Mouse (Mus musculus) intestine, embryonic 14.5 days (tissue): ENCODE data around the gene Ctsz. TPM values are rescaled to one million over a fixed set of nuclear protein-coding genes. Genes with fewer than 3 reads are reported as not detected.

Experiments
- ATAC-seq: fragments of 200-750 bp; cut with Nextera tagmentation; replicated peaks from 2 replicates; pipeline ENCODE4 v1.8.0; 2017; ENCODE audit warnings: low read depth, moderate number of reproducible peaks, moderate TSS enrichment, moderate library complexity; ENCODE audit not compliant: low FRiP score, low TSS enrichment
- DNase-seq: peaks from one replicate; pipeline ENCODE4 v3.0.0-alpha.2; 2018; ENCODE audit warnings: low spot score
- H3K27ac ChIP-seq: fragments of 300-500 bp; sonication (generic); 2 replicates; pipeline ENCODE4 v1.5.1; 2014; ENCODE audit warnings: low read depth, mild to moderate bottlenecking, control low read depth
- H3K27me3 ChIP-seq: fragments of 300-500 bp; sonication (generic); replicated peaks from 2 replicates; pipeline ENCODE4 v1.6.1; 2014; ENCODE audit warnings: low read length, control low read depth; ENCODE audit not compliant: control insufficient read depth, insufficient read depth
- H3K36me3 ChIP-seq: fragments of 300-500 bp; sonication (generic); 2 replicates; pipeline ENCODE4 v1.6.1; 2014; ENCODE audit warnings: low read length, control low read depth; ENCODE audit not compliant: control insufficient read depth, insufficient read depth
- H3K4me1 ChIP-seq: fragments of 300-500 bp; sonication (generic); replicated peaks from 2 replicates; pipeline ENCODE4 v1.6.1; 2014; ENCODE audit warnings: low read length, control low read depth, mixed read lengths; ENCODE audit not compliant: control insufficient read depth, insufficient read depth
- H3K4me2 ChIP-seq: fragments of 300-500 bp; sonication (generic); 2 replicates; pipeline ENCODE4 v1.6.1; 2014; ENCODE audit warnings: low read length
- H3K4me3 ChIP-seq: fragments of 300-500 bp; sonication (generic); 2 replicates; pipeline ENCODE4 v1.5.1; 2014; ENCODE audit warnings: low read depth, low read length, control low read depth, mixed read lengths
- H3K9ac ChIP-seq: fragments of 300-500 bp; sonication (generic); 2 replicates; pipeline ENCODE4 v1.6.1; 2014; ENCODE audit warnings: mild to moderate bottlenecking, low read length
- H3K9me3 ChIP-seq: fragments of 300-500 bp; sonication (generic); 2 replicates; pipeline ENCODE4 v1.6.1; 2016; ENCODE audit warnings: low read length, control low read depth; ENCODE audit not compliant: control insufficient read depth
- WGBS: fragments of 180-500 bp; shearing (Covaris S2); extraction: QIAGEN DNeasy Blood & Tissue Kit; methylation state at CpG from one replicate; pipeline ENCODE4 v1.1.7; 2014; 5-methylcytosine and 5-hydroxymethylcytosine counted together
- polyA plus RNA-seq: library from polyadenylated mRNA; unstranded; fragments of >200 nt; fragmentation: Nextera tagmentation; extraction: Ambion mirVana; gene quantifications from 2 replicates; pipeline ENCODE4 v1.2.1, GENCODE M21; 2014

Ctsz gene
- polyA plus RNA-seq, 1 experiment from 2014 or later, result 191 TPM

DNA sequence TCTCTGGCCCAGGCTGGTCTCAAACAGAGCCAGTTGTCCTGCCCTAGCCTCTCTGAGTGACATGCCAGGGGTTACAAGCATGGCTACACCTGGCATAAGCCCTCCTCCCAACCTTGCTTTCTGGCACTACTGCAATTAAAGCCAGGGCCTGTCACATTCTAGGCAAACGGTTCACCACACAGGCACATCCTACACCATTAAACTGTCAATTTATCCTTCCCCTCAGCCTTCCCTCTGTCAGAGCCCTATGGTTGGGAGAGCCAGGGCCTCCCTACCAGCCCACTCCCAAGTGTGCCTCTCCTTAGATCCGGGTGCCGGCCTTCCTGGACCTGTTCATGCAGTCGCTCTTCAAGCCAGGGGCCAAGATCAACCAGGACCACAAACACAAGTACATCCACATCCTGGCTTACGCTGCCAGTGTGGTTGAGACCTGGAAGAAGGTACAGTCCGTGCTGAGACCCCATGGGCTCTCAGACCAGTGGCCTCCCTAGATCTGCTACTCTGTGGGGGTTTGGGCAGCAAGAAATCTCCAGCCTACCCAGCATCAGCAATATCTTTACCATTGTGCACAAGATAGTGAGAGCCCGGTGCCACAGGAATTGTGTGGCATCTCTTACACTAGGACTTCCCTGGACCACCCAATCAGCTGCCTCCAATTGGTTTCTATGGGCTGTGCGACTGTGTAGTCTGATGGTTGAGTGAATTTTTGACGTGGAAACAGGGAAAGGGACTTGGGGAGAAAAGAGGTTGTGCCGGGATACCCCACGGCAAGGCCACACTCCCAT lies 14.3 kb downstream of the Ctsz start:
- 88% methylated on average over 11 of the region's 11 CpGs for WGBS
- no peaks in the 10 kb centered on the region for H3K9me3 ChIP-seq
- peaks cover 97% of the 10 kb centered on the region for H3K36me3 ChIP-seq
- no peaks in the 10 kb centered on the region for H3K27me3 ChIP-seq
- H3K4me1 ChIP-seq, result no peaks in the 10 kb centered on the region
- H3K4me2 ChIP-seq, result no peak overlapping the region
- H3K9ac ChIP-seq, result no peak overlapping the region
- no peak overlapping the region for H3K4me3 ChIP-seq
- DNase-seq (no peak), ATAC-seq (no peak)
- H3K27ac ChIP-seq, result no peak overlapping the region

DNA sequence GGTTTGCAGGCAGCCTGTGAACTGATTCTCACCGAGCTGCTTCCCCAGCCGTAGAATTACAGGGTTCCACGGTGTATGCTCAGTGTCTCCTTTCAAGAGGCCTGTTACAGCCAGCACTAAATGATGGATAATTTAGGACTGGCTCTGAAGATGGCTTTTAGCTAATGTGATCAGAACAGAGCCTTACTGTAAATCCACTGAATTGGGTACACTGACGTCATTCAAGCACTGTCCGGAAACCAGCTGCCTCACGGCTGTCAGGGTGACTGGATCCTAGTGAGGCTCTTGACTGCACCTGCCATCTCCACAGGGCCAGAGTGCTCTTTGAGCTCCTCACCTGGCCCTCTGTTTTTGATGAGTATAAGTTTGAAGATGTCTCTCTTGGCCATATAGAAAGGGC lies 17.7 kb downstream of the Ctsz start:
- H3K4me2 ChIP-seq, result no peak overlapping the region
- DNase-seq, result no peak
- H3K4me1 ChIP-seq, result peaks cover 5% of the 10 kb centered on the region; the same call in 1 of the 2 replicates
- H3K27me3 ChIP-seq, result no peaks in the 10 kb centered on the region
- H3K27ac ChIP-seq, result no peak overlapping the region
- H3K4me3 ChIP-seq, result no peak overlapping the region
- ATAC-seq, result no peak; the same call in 1 of the 2 replicates
- 76% methylated on average over 6 of the region's 6 CpGs for WGBS
- H3K36me3 ChIP-seq, result peaks cover 69% of the 10 kb centered on the region
- H3K9me3 ChIP-seq, result no peaks in the 10 kb centered on the region
- H3K9ac ChIP-seq, result no peak overlapping the region

DNA sequence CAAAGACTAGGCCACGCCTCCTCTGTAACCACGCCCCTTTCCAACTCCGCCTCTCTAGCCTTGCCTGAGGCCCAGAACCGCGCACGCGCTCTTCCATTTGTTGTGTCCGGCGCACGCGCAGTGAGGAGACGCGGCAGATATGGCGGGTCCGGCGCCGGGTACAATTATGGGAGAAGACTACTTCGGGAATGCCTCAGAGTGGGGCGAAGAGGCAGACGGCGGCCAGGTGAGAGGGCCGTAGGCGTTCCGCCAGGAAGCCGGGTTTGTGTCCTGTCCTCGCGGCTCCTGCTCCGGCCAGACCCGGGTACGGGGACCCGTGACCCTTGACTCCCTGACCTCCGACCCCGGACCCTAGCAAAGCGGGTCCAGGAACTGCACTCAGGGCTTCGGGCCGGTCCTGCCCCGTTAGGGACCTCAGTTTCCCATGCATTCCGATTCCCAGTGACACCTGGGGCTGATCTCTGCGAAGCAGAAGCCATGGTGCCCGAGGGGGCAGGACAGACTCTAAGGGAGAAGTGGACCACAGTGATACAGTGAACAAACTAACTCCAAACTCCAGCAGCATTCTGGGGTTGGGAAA lies 23.0 kb downstream of the Ctsz start, which contains the start of gene Nelfcd:
TSS of gene Nelfcd (plus strand) at position 74 of the 580 bp plus-strand sequence.
- Histone ChIP-seq H3K27ac (peak within 1 kb of the TSS; percentile 27; the same call in 1 of the 2 replicates), H3K4me1 (peaks cover 5% of the 10 kb centered on the region; the same call in 1 of the 2 replicates), H3K4me2 (peak within 1 kb of the TSS; percentile 81), H3K9ac (peak within 1 kb of the TSS; percentile 88), H3K4me3 (peak within 1 kb of the TSS; percentile 99), H3K27me3 (no peaks in the 10 kb centered on the region), H3K9me3 (no peaks in the 10 kb centered on the region), H3K36me3 (peaks cover 16% of the 10 kb centered on the region)
- under 1% methylated on average over 40 of the region's 40 CpGs for WGBS
- peak; percentile 93 for ATAC-seq
- peak; percentile 99 for DNase-seq

DNA sequence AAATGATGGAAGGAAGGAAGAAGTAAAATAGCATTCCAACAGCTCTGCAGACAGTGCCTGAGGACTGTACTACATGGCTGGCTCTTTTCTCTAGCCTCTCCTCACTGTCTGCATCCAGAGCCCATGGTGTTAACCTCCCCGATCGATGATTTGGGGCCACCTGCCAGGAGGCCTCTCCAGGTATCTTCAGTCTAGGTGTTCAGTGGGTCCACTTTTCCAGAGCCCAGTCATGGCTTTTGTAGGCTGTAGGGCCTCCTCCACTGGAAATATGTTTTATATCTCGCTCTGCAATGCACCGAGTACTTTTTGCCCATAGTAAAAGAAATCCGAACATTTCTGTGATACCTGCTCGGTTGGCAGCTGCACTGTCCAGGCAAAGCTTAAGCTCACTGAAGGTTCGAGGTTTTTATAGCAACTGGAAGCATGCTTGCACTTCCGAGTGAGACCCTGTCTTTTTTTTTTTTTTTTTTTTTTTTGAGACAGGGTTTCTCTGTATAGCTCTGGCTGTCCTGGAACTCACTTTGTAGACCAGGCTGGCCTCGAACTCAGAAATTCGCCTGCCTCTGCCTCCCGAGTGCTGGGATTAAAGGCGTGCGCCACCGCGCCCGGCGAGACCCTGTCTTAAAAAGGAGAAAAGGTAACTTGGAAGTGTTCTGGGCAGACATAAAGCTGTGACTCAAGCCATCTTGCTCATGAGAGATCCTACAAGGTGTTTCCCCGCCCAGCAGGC lies 23.7 kb downstream of the Ctsz start:
- Histone ChIP-seq H3K27ac (no peak overlapping the region), H3K36me3 (peaks cover 13% of the 10 kb centered on the region), H3K4me1 (peaks cover 5% of the 10 kb centered on the region; the same call in 1 of the 2 replicates), H3K27me3 (no peaks in the 10 kb centered on the region), H3K4me2 (peak overlapping the region; percentile 81), H3K4me3 (peak overlapping the region; percentile 99), H3K9me3 (no peaks in the 10 kb centered on the region), H3K9ac (peak overlapping the region; percentile 88; the same call in 1 of the 2 replicates)
- ATAC-seq (peak; percentile 24; the same call in 1 of the 2 replicates), DNase-seq (no peak)
- 47% methylated on average over 18 of the region's 18 CpGs for WGBS

DNA sequence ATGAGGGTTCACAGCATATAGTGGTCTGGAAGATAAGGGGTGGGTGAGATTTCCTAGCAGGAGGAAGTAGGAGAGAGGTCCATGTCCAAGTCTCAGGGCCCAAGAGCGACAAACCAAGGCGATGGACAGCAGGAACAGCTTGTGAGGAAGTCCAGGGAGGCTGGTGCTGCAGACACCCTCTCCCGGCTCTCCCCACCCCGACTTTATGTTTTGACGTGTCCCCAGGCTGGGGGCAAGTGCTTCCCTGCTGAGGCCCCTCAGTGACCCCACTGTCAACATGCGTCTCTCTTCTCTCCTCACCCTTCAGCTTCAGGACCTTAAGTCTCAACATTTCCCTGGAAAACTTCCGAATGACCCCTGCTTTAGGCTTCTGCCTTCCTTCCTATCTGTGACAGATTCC lies 25.7 kb downstream of the Ctsz start:
- Histone ChIP-seq H3K4me1 (peaks cover 5% of the 10 kb centered on the region; the same call in 1 of the 2 replicates), H3K9ac (no peak overlapping the region), H3K4me2 (no peak overlapping the region), H3K4me3 (no peak overlapping the region), H3K27ac (no peak overlapping the region), H3K9me3 (no peaks in the 10 kb centered on the region), H3K27me3 (no peaks in the 10 kb centered on the region), H3K36me3 (0 out of 2 replicates have a peak, but pooled peaks cover under 1% of the 10 kb centered on the region)
- DNase-seq (no peak), ATAC-seq (no peak)
- WGBS, result 69% methylated on average over 7 of the region's 7 CpGs

DNA sequence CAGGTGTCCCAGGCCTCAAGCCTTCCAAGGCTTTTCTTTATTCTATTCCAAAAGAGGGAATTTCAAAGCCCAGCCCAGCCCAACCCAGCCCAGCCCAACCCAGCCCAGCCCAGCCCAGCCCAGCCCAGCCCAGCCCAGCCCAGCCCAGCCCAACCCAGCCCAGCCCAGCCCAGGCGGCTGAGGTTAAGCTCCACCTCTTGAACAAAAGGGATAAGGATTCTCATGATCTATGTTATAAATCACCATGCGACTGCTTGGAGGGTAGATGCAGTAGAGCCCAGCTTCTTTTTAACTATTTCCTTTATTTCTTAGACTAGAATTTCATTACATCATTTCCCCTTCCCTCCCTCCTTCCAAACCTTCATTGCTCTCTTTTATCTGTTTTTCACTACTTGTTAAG lies 28.6 kb downstream of the Ctsz start:
- no peak overlapping the region for H3K27ac ChIP-seq
- DNase-seq (no peak), ATAC-seq (no peak)
- WGBS, result 50% methylated on average over 2 of the region's 2 CpGs
- no peak overlapping the region for H3K4me2 ChIP-seq
- H3K36me3 ChIP-seq, result no peaks in the 10 kb centered on the region
- no peaks in the 10 kb centered on the region for H3K4me1 ChIP-seq
- H3K27me3 ChIP-seq, result no peaks in the 10 kb centered on the region
- H3K9ac ChIP-seq, result no peak overlapping the region
- H3K9me3 ChIP-seq, result no peaks in the 10 kb centered on the region
- no peak overlapping the region for H3K4me3 ChIP-seq

DNA sequence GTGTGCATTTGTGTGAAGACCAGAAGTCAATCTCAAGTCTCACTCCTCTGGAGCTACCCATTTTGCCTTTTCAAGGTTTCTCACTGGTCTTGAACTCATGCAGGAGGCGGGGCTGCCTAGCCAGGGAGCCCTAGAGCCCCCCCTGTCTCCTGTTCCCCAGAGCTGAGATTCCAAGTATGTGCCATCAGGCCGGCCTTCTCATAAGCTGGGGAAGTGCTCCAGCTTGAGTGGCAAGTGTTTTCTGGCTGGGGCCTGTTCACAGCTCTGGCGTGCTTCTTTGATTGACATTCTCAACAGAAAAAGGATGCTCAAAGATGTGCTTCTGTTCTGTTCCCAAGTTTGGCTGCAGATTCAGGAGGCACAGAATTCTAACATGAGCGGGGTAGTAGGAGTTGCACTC lies 38.4 kb downstream of the Ctsz start:
- DNase-seq (no peak), ATAC-seq (no peak)
- Histone ChIP-seq H3K27me3 (no peaks in the 10 kb centered on the region), H3K4me2 (no peak overlapping the region), H3K4me3 (no peak overlapping the region), H3K9me3 (no peaks in the 10 kb centered on the region), H3K9ac (no peak overlapping the region), H3K36me3 (no peaks in the 10 kb centered on the region), H3K27ac (no peak overlapping the region), H3K4me1 (no peaks in the 10 kb centered on the region)
- WGBS, result 83% methylated on average over 4 of the region's 4 CpGs

DNA sequence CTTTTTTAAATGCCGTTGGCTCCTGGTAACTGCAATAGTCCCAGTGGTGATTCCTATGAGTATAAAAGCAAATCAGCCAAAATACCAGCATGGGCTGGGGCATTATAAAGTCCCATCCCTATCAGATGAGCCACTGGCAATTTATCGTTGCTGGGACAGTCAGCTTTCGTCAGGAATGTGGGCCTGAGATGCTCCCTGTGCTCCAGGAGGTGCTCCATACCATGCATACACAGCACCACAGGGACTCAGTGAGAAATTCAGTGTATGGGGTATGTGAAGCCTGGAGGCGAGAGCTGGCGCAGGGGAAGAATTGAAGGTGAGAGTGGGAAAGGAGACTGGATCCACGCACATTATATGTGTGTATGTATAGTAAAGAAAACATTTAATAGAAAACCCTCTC lies 41.0 kb downstream of the Ctsz start:
- no peaks in the 10 kb centered on the region for H3K4me1 ChIP-seq
- H3K4me3 ChIP-seq, result no peak overlapping the region
- H3K27ac ChIP-seq, result no peak overlapping the region
- H3K9ac ChIP-seq, result no peak overlapping the region
- ATAC-seq (no peak), DNase-seq (no peak)
- no peaks in the 10 kb centered on the region for H3K27me3 ChIP-seq
- H3K9me3 ChIP-seq, result no peaks in the 10 kb centered on the region
- 85% methylated on average over 6 of the region's 6 CpGs for WGBS
- H3K36me3 ChIP-seq, result no peaks in the 10 kb centered on the region
- no peak overlapping the region for H3K4me2 ChIP-seq
